Mouse (Mus musculus): Measurements from ENCODE around the gene Tgif1.

DNA sequence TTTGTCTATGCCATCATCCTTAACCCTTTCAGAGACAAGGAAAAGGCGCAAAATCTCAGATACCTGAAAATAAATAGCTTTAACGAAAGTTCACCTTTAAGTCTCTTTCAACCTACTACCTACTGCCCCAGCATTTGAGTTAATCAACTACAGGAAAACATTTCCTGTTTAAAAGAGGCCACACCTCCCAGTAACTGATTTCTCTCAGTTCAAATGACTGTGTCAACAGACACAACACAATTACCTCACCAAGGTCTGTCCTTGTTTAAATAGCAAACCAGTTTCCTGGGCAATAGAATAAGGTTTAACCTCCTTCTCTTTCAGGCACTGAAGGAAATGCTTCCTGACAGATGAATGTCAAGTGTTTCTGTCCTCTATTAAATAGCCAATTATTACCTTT, 7.8 kb downstream of the Tgif1 start:
- TF ChIP-seq CTCF (IDR thresholded peaks at IDR 0.05; ENCODE audit: low read depth) (no peak), EP300 (IDR thresholded peaks at IDR 0.05; ENCODE audit: low read depth) (no peak)

All from liver, embryonic 14.5 days (tissue).